8 mouse cellular contexts compared by ENCODE assay signal in genomic region chr2:166152734-166153398, GRCm38 (mm10). TPM values are rescaled to one million over a fixed set of nuclear protein-coding genes. Genes with fewer than 3 reads are reported as not detected.
DNase-seq lines count a peak whose midpoint lies in the region; ATAC-seq and TF ChIP-seq lines count a peak whose summit lies in the region.

No protein-coding gene starts in this region.

- H3K4me3 ChIP-seq in heart, embryonic 14.5 days (ENCODE audit: control insufficient read depth in 1 of 2, insufficient read depth in 1 of 2, low read depth in 1 of 2, low read length in 2 of 2) = peak overlapping the region; percentile 5 to 83; a peak in 2 of 4 replicates
- H3K4me3 ChIP-seq in heart, postnatal 0 days (ENCODE audit: low read depth, low read length) = peak overlapping the region; percentile 68
- no peak overlapping the region for H3K4me3 ChIP-seq in midbrain, embryonic 12.5 days

- no peak for DNase-seq in heart, adult 8-10 months (ENCODE audit: low spot score)
- DNase-seq in R1 (ENCODE audit: low read depth, low spot score) = peak; percentile 55
- no peak for DNase-seq in heart, postnatal 0 days (ENCODE audit: low spot score)
- no peak for DNase-seq in gastrocnemius, adult 18-20 months (ENCODE audit: low spot score)
- no peak for DNase-seq in right cerebral cortex, postnatal 14 days

- peaks cover 55 to 66% of the 10 kb centered on the region in 2 experiments for H3K4me1 ChIP-seq in heart, embryonic 14.5 days (ENCODE audit: control insufficient read depth in 2 of 2, insufficient read depth in 2 of 2, low read length in 2 of 2)
- peaks cover 58% of the 10 kb centered on the region for H3K4me1 ChIP-seq in heart, postnatal 0 days (ENCODE audit: control insufficient read depth, insufficient read depth)
- peaks cover 61% of the 10 kb centered on the region for H3K4me1 ChIP-seq in midbrain, embryonic 12.5 days

- H3K9ac ChIP-seq in heart, embryonic 14.5 days (ENCODE audit: low read length) = peak overlapping the region; percentile 96
- no peak overlapping the region for H3K9ac ChIP-seq in heart, postnatal 0 days (replicated peaks; ENCODE audit: low read depth, low read length)
- 0 out of 2 replicates have a peak overlapping the region, but pooled peaks have one; percentile 7 for H3K9ac ChIP-seq in midbrain, embryonic 12.5 days (replicated peaks)

- H3K4me2 ChIP-seq in heart, embryonic 14.5 days (ENCODE audit: low read length) = peak overlapping the region; percentile 81
- H3K4me2 ChIP-seq in heart, postnatal 0 days (ENCODE audit: low read depth, low read length) = peak overlapping the region; percentile 96
- H3K4me2 ChIP-seq in midbrain, embryonic 12.5 days (replicated peaks) = peak overlapping the region; percentile 95

- no peak overlapping the region; a peak in 1 of 4 replicates for H3K27ac ChIP-seq in heart, embryonic 14.5 days (replicated peaks in 1 of 2; ENCODE audit: control insufficient read depth in 1 of 2, insufficient read depth in 1 of 2, low read depth in 2 of 2, low read length in 2 of 2)
- H3K27ac ChIP-seq in heart, postnatal 0 days (ENCODE audit: low read depth) = peak overlapping the region; percentile 23; the same call in 1 of the 2 replicates
- H3K27ac ChIP-seq in midbrain, embryonic 12.5 days (replicated peaks) = 0 out of 2 replicates have a peak overlapping the region, but pooled peaks have one; percentile 7

- 37% methylated on average over 11 of the region's 11 CpGs for WGBS in heart, embryonic 14.5 days
- WGBS in heart, postnatal 0 days = 39% methylated on average over 11 of the region's 11 CpGs
- 74% methylated on average over 11 of the region's 11 CpGs for WGBS in midbrain, embryonic 12.5 days

- TF ChIP-seq EP300 in heart, postnatal 0 days (IDR thresholded peaks at IDR 0.05; ENCODE audit: low read depth) = no peak

- H3K9me3 ChIP-seq in heart, embryonic 14.5 days (ENCODE audit: control insufficient read depth, low read length) = no peaks in the 10 kb centered on the region
- H3K9me3 ChIP-seq in heart, postnatal 0 days (replicated peaks; ENCODE audit: control insufficient read depth, low read length) = no peaks in the 10 kb centered on the region
- H3K9me3 ChIP-seq in midbrain, embryonic 12.5 days = no peaks in the 10 kb centered on the region

- no peak for TF ChIP-seq CTCF in heart, postnatal 0 days (IDR thresholded peaks at IDR 0.05; ENCODE audit: low read depth)

- H3K36me3 ChIP-seq in heart, embryonic 14.5 days (ENCODE audit: control insufficient read depth, insufficient read depth, low read length) = peaks cover 6% of the 10 kb centered on the region; the same call in 1 of the 2 replicates
- no peaks in the 10 kb centered on the region for H3K36me3 ChIP-seq in heart, postnatal 0 days (replicated peaks; ENCODE audit: control insufficient read depth, insufficient read depth, low read length)
- no peaks in the 10 kb centered on the region for H3K36me3 ChIP-seq in midbrain, embryonic 12.5 days

- H3K27me3 ChIP-seq in heart, embryonic 14.5 days (ENCODE audit: control insufficient read depth, insufficient read depth, low read length) = no peaks in the 10 kb centered on the region
- no peaks in the 10 kb centered on the region for H3K27me3 ChIP-seq in heart, postnatal 0 days (ENCODE audit: control insufficient read depth, insufficient read depth, low read length)
- H3K27me3 ChIP-seq in midbrain, embryonic 12.5 days = peaks cover 43% of the 10 kb centered on the region

- ATAC-seq in heart, embryonic 14.5 days (ENCODE audit: insufficient number of reproducible peaks, insufficient read depth, low FRiP score, low read depth) = no peak
- ATAC-seq in heart, postnatal 0 days (ENCODE audit: insufficient read depth, low read depth) = no peak
- no peak for ATAC-seq in midbrain, embryonic 12.5 days (ENCODE audit: low FRiP score, low read depth)
- ATAC-seq in megakaryocyte progenitor cell, adult 5-6 weeks (replicated peaks; ENCODE audit: poor library complexity) = no peak

RNA-seq across cellular contexts. Expression of gene Sulf2, which starts 2.6 kb away (rescaled TPM):
- 106 and 115 TPM in 2 replicates for polyA plus RNA-seq in heart, embryonic 14.5 days (2014; fragmentation: Nextera tagmentation; extraction: Ambion mirVana)
- 10 to 100 TPM; 35.9 to 47.8 (median 41.1) TPM for total RNA-seq in heart, adult 8-10 months (2022)
- 86.5 and 94.0 TPM in 2 replicates for total RNA-seq in heart, postnatal 0 days (2014; rRNA removed; ENCODE audit: low replicate concordance)
- polyA plus RNA-seq in heart, postnatal 0 days (2015; fragmentation: Nextera tagmentation; extraction: Ambion mirVana) = 51.9 and 54.8 TPM in 2 replicates
- 76.1 and 113 TPM in 2 replicates for polyA plus RNA-seq in midbrain, embryonic 12.5 days (2016; fragmentation: Nextera tagmentation; extraction: Ambion mirVana)
- total RNA-seq in gastrocnemius, adult 18-20 months (2021) = 10 to 100 TPM in 1 of 2 experiments, 1 to 10 TPM in 1; 8.7 to 12.3 TPM
- total RNA-seq in megakaryocyte progenitor cell, adult 5-6 weeks (2015) = 1.3 and 3.5 TPM in 2 replicates
- 0.88 and 1.5 TPM in 2 replicates for total RNA-seq in megakaryocyte progenitor cell, adult 5-6 weeks (2017)

Comparison
In these comparisons a context has a peak if more than half of its experiments do, and no peak if none do; other contexts are left out.
1. H3K27ac ChIP-seq: peak in heart, postnatal 0 days (single experiment) and midbrain, embryonic 12.5 days (single experiment); none in heart, embryonic 14.5 days (0 of 2).
2. Peak in every context shown above with its lines, with median percentiles within 50 percentile points of each other: H3K4me2 ChIP-seq.